Mouse (Mus musculus) embryonic fibroblast, embryonic 13.5 days (primary cell): ENCODE results near the gene Lrrc38.

Experiments used
- CTCF ChIP-seq: IDR thresholded peaks from 2 replicates; pipeline ENCODE4 v1.5.1; 2011; ENCODE audit warnings: mild to moderate bottlenecking, control low read depth, low read length, moderate library complexity, borderline replicate concordance; ENCODE audit not compliant: insufficient read depth
- POLR2A ChIP-seq: IDR thresholded peaks from 2 replicates; pipeline ENCODE4 v1.6.1; 2011; ENCODE audit warnings: low read depth, mild to moderate bottlenecking, control low read depth, low read length, moderate library complexity

GRCm38 (mm10) chr4:143341470-143341869, 8.1 kb upstream of the Lrrc38 start:
- no peak for TF ChIP-seq POLR2A
- no peak for TF ChIP-seq CTCF
